Mouse (Mus musculus) spleen, adult 12 weeks (tissue): Measurements from ENCODE around the gene Ergic1.

Experiments
- DNase-seq: peaks from one replicate; pipeline ENCODE4 v3.0.0; 2022; ENCODE audit warnings: low spot score

The Ergic1 gene

GRCm38 (mm10) chr17:26662978-26663683 lies 101.8 kb downstream of the Ergic1 start, which contains the start of gene Atp6v0e:
Gene Atp6v0e, plus strand, starts transcription at chr17:26663231.
- peak; percentile 82 for DNase-seq

GRCm38 (mm10) chr17:26665600-26665999 lies 104.3 kb downstream of the Ergic1 start:
- DNase-seq: no peak

- DNase-seq: no peak
Observed at GRCm38 (mm10) chr17:26671268-26671667, 110.0 kb downstream of the Ergic1 start.

DNA sequence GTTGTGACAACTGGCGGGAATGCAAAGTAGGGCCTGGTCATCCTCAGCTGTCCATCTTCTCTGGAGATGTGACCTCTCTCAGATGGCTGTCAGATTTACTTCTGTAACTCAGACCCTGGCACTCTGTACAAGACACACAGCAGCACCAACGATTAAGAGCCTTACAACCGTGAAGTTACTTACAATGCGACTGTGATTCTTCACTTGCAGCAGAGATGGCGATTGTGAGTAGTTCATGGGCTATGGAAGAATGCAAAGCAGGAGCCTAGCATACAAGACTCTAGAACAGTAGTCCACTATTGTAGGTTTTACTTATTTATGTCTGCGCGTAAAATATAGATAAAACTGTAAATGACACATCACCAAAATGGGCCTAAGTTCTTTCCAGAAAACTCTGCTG lies 114.6 kb downstream of the Ergic1 start:
- DNase-seq: no peak

DNA sequence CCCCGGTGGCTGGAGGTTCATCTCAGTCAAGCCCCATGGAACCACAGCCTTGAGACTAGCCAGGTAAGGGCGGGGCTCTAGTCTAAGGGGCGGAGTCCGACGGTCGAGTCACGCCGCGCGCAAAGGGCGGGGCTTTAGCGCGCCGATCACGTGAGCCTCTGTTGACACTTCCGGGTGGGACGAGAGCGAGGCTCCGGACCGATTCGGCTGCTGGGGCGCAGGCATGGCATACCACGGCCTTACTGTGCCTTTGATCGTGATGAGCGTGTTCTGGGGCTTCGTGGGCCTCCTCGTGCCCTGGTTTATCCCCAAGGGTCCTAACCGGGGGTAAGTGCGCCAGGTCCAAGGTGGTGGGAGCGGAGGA lies 114.9 kb downstream of the Ergic1 start:
- DNase-seq: peak; percentile 86

DNA sequence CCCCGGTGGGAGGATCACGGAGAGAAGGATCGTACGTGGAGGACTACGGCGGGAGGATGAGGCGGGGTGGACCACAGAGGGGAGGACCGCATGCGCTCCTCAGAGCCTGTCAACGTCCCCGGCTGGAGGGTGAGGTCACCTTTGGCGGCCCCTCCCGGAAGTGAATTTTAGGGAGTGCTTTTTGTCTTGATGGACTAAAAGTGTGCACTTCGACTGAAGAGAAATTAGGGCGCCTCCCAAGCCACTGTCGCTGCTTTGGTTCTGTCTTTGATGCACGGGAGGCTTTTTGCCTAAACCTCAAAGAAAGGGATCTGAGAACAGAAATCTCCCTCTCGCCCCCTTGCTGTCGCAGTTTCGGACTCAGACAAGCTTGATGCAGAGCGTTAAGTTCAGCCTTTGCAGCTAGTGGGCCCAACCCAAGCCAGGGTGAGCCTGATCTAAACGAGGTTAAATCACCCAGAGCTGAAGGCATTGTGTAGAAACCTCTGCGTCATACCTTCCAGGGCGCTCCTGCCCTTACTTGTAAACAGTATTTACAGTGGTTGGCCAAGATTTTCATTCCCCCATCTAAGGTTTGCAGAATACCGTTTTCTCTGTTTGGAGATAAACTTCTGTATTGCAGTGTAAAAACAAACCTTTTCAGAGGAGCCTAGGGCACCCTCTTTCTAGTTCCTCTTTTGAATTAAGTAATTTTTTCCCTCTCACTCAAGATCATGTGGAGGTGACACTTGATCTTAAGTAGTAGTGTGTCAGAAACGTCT lies 115.5 kb downstream of the Ergic1 start:
- no peak for DNase-seq

DNA sequence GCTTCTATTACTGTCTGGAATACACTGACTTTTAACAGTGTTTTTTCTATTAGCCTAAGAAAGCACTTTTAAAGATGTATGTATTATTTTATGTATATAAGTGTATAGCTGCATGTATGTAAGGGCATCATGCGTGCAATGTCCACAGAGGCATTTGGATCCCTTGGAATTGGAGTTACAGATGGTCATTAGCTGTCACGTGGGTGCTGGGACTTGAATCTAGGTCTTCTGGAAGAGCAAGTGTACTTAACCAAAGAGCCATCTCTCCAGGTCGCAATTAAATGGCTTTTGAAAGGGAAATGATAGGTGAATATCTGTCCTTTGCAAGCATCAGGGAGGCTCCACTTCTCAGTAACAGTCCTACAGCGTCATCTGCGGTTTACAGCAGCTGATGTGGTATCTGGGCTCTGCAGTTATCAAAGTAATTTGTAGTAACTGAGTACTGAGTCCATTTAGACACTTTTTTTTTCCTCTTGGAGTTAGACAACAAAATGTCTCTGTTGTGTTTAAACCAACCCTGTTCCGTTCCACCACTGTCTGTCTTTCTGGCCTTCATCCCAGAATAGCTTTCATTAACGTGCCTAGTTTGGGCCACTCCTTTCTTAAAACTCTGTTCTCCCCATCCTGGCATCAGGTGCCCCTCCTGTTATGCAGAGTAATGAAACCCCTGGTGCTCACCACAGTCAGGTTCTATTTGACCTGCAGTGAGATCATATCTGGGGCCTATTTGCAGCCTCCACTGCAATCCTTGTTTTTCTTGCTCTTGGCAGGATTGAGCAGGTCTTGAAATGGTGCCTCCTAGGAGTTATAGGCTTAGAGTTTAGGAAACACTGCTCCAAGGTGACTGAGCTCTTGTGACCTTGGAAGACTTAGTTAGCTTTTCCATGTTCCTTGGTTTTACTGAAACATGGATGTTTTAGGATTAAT lies 116.7 kb downstream of the Ergic1 start:
- no peak for DNase-seq

DNA sequence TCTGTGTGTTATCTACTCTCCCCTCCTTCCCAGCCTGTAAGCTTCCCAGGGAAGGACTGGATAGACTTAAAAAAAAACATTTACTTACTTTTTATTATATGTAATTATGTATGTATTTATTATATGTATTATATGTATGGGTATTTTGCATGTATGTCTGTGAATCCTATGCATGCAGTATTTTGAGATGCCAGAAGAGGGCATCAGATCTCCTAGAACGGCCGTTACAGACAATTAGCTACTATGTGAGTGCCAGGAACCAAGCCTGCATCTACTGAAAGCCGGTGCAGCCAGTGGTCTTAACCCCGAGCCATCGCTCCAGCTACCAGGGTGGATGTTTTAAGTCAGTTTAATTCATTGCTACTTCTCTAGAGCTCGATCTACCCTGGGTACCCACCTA lies 120.0 kb downstream of the Ergic1 start:
- no peak for DNase-seq

DNA sequence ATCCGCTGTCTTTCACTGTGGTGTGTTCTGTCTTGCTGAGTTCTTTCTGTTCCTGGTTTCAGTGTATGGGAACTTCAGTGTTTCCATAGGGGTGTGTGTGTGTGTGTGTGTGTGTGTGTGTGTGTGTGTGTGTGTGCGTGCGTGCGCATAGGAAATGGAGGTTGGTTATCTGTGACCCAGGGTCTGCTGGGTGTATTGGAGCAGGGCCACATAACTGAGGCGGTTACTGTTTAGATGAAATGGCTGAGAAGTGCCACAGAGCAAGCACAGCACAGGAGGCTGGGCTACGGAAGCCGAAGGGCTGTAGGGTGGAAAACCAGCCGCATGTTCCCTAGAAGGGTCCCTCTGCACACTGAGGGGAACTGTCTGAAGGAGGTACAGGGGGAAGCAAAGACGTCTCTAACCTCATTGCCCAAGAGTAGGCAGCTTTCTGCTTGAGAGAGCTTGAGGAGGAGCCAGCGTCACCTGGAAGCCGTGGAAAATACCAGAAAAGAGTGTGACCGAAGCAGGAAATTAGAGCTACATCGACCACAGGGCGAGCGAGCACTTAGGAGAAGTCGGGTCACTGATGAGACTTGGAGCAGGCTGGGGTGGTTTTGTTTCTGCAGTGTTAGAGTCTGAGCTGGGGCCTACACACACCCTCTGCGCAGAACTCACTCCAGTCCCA lies 125.2 kb downstream of the Ergic1 start:
- DNase-seq: no peak

DNA sequence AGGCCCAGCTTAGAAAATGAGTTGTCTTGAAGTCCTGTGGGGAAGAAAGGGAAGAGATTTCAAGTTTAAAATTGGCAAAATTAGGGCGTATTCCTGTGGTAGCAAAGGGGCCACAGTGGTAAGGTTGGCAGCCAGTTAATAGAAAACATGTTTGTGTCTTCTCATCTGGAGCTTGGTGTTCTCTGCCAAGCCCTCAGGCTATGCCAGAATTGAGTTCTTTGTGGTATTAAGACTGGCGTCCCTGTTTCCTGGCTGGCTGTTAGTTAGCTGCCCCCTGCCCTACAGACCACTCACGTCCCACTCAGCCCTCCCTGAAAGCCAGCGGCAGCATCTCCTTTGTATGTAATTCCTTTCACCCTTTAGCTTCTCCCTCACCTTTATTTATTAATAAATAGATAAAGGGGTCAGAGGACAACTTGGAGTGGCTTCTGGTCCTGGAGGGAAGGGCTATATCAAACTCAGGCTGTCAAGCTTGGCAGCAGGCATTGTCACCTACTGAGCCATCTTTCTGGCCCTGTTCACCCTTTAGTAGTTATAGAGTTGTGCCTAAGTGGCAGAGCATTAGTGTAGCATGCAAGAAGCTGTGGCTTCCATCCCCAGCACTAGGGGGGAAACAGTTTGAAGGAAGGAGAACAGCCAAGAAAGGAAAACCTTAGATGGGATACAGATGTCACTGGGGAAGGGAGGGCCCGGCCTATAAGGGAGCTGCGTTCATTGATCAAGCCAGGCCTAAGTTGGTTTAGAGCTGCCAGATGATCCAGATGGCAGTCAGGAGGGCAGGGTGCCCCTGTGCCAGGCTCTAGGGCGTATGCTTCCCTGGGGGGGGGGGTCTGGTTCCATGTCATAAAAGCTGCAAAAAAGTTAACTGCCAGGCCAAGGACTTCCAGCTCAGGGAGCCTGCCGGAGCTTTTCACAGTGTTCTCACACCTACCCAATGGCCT lies 127.8 kb downstream of the Ergic1 start:
- no peak for DNase-seq

GRCm38 (mm10) chr17:26689810-26690209 lies 128.5 kb downstream of the Ergic1 start:
- no peak for DNase-seq

- DNase-seq: no peak
Observed at GRCm38 (mm10) chr17:26690236-26690635, 128.9 kb downstream of the Ergic1 start.

- DNase-seq: no peak
Observed at GRCm38 (mm10) chr17:26691110-26691509, 129.8 kb downstream of the Ergic1 start.

DNA sequence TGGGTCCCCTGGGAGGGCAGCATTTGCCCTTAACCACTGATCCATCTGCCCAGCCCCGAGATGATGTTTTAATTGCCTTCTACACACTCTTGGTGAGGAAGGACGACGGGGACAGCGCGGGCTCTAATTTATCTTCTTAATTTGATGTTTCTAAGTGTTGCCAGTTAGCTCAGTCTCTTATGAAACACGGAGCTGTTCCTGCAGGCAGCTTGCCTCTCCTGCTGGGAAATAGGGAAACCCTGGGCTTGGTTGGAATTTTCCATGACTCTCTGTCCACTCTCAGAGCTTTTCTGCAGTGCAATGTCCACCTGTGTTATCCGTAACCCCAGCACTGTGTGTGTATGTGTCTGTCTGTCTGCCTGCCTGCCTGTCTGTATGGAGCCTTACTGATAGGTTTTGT lies 132.1 kb downstream of the Ergic1 start:
- DNase-seq: no peak

DNA sequence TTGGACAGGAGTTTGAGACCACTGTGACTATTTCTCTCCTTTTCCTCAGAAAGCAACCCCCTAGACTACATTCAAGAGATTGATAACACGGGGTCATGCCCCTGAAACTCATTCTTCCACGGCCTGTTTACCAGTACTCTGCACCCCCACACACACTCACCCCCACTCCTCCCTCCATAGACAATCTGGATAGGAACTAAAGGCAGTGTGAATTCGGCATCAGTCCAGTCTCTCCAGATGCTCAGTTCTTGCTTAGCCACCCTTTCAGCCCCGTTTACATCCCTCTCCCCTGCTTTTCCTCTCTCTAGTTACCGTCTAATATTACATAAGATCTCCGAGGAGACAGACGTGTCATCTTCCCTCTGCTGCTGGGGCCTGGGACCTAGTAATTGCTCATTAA lies 132.9 kb downstream of the Ergic1 start:
- DNase-seq: no peak

DNA sequence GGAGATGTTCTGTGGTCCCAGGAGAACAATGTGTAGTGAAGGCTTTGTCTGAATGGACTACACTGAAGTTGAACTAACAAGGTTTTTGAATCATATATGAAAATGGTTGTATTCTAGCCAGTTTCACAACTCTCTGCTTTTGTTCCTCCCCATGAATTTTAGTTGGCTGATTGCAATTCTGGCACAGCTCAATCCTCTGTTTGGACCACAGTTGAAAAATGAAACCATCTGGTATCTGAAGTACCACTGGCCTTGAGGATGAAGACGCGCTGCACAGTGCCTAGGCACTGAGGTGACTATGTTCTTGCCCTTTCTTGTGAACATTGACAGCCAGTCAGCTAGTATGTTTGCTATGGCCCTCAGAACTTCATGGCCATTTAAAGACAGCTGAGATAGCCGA lies 133.9 kb downstream of the Ergic1 start:
- DNase-seq: no peak

- DNase-seq: no peak
Observed at GRCm38 (mm10) chr17:26698846-26699245, 137.6 kb downstream of the Ergic1 start.

- DNase-seq: no peak
Observed at GRCm38 (mm10) chr17:26699819-26700616, 138.7 kb downstream of the Ergic1 start.

GRCm38 (mm10) chr17:26701565-26701964 lies 140.3 kb downstream of the Ergic1 start:
- DNase-seq: no peak

- no peak for DNase-seq
Observed at GRCm38 (mm10) chr17:26702621-26703020, 141.3 kb downstream of the Ergic1 start.
